Mouse (Mus musculus) brain, embryonic 18.5 days (tissue): ENCODE measurements around the gene Zg16.

Experiments used
- DNase-seq: peaks from one replicate; pipeline ENCODE4 v3.0.0-alpha.2; 2012; ENCODE audit warnings: low read depth, low spot score

The Zg16 gene

DNA sequence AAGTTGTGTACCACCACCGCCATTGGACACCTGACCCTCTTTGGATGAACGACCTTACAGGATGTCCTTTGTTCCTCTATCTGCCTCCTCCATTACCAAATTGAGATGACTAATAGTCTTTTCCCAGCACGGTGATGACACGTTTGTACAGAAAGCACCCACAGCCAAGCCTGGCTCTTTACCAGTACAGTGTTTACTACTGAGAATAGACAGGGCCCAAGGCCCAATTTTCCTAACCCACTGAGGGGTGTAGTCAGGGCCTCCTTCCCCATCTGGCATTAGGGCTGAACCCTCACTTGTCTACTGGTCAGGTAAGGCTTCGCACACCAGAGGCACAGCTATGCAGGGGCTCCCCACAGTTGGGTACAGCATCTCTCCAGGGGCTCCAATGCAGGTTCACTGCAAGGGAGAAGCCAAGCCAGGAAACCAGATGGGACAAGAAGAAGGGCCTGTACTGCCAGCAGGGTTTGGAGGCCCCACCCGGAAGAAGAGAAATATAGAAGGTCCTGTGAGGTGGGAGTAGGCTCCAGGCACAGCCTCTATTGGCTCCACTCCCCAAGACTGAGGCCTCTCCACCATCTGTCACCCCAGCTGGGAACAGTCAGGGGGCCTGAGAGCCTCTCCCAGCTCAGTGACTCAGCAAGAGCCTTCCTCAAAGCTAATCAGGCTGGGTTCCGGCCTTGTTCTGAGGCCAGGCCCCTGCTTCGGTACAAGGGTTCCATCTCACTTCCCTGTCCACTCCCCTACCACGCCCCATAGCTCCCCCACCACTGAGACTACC is 78.7 kb downstream of the Zg16 start:
- no peak for DNase-seq

DNA sequence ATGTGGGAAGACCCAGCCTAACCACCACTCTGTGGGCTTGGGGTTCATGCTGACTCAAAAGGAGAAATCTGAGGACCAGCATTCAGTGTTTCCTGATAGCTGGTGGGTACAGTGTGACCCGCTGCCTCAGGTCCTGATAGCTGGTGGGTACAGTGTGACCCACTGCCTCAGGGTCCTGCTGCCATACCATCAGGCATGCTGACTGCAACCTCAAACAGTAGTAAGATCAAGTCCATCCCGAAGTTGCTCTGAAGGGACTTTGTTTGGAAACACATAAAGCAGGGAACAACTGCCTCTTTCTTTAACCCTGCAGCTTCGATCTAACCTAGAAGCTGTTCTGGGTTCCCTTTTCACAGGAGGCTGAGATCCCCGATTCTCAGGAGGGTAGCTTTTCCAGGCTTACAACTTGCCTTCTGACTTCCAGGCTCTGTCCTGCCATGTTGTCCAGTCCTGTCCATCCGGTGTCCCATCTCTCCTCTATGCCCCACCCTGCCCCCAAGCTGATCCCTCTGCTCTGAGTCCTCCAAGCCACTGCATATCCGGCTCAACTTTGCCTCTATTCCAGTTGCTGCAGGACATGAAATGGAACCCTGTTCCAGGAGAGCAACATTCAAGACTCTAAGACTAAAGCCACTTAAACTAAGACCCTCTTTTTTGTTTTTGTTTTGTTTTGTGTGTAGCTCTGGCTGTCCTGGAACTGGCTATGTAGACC is 79.7 kb downstream of the Zg16 start:
- no peak for DNase-seq

DNA sequence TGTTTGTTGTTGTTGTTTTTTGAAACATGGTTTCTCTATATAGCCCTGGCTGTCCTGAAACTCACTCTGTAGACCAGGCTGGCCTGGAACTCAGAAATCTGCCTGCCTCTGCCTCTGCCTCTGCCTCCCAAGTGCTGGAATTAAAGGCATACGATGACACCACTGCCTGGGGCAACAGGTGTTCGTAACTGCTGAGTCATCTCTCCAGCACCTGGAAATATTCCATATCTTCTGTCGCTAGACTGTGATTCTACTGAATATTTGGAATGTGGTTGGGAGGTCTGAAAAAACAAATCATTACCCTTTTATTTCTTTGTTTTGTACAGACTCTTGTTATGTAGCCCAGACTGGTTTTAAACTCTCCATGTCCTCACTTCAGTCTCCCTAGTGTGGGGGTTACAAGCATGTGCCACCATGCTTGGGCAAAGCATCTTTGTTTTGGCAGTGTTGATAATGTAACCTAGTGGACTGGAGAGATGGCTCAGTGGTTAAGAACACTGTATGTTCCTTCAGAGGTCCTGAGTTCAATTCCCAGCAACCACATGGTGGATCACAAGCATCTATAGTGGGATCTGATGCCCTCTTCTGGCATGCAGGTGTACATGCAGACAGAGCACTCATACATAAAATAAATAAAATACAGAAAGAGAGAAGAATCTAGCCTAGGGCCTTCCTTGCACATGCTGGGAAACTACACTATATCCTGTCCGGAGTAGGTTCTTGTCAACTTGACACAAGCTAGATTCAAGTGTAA is 82.8 kb downstream of the Zg16 start:
- DNase-seq, result no peak

DNA sequence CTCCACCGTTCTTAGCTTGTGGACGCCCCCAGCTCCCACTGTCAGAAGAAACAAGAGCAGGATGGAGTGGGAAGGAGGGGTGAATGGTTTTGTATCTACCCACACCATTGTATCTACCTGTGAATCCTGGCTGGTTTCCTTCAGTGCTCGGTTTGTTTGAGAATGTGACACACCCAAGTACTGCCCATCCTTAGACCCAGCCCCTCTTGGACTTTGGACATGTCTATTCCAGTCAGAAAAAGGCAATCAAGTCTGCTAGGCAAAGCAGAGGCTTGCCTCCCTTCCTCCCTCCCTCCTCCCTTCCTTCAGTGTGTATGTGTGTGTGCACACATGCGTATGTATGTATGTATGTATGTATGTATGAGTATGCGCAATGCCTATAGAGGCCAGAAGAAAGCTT is 83.5 kb downstream of the Zg16 start:
- DNase-seq, result no peak
